Mouse (Mus musculus) testis, adult 2 months (tissue): ENCODE data around the gene Bloc1s6. TPM values are rescaled to one million over a fixed set of nuclear protein-coding genes. Genes with fewer than 3 reads are reported as not detected.

Experiments used
- H3K27ac ChIP-seq: fragments of 200-500 bp; 2 replicates; pipeline ENCODE4 v1.5.1; 2012; ENCODE audit warnings: low read depth, low read length; ENCODE audit not compliant: control insufficient read depth, insufficient read depth
- H3K27me3 ChIP-seq: fragments of 200-500 bp; 2 replicates; pipeline ENCODE4 v1.6.1; 2012; ENCODE audit warnings: mild to moderate bottlenecking, low read length, moderate library complexity; ENCODE audit not compliant: control insufficient read depth, insufficient read depth
- H3K36me3 ChIP-seq: fragments of 200-500 bp; 2 replicates; pipeline ENCODE4 v1.6.1; 2012; ENCODE audit warnings: mild to moderate bottlenecking, low read length; ENCODE audit not compliant: control insufficient read depth, insufficient read depth
- H3K4me1 ChIP-seq: fragments of 200-500 bp; 2 replicates; pipeline ENCODE4 v1.6.1; 2012; ENCODE audit warnings: low read length; ENCODE audit not compliant: control insufficient read depth, insufficient read depth
- H3K4me3 ChIP-seq: fragments of 200-500 bp; 2 replicates; pipeline ENCODE4 v1.5.1; 2012; ENCODE audit warnings: low read depth, mild to moderate bottlenecking, low read length, moderate library complexity, mixed read lengths; ENCODE audit not compliant: control insufficient read depth
- CTCF ChIP-seq: fragments of 200-500 bp; IDR thresholded peaks from 2 replicates; pipeline ENCODE4 v1.5.1; 2012; ENCODE audit warnings: low read depth, mild to moderate bottlenecking, inconsistent platforms, low read length, moderate library complexity; ENCODE audit not compliant: control insufficient read depth, insufficient read depth, insufficient replicate concordance
- POLR2A ChIP-seq: fragments of 200-500 bp; IDR thresholded peaks from 2 replicates; pipeline ENCODE4 v1.6.1; 2012; ENCODE audit warnings: low read depth, mild to moderate bottlenecking, inconsistent platforms, low read length, moderate library complexity; ENCODE audit not compliant: control insufficient read depth
- polyA plus RNA-seq: library from polyadenylated mRNA; depleted of rRNA; stranded (reverse); fragments of >200 nt; gene quantifications from 2 replicates; pipeline ENCODE4 v1.2.3, GENCODE M21; 2012

Gene Bloc1s6
- polyA plus RNA-seq, 1 experiment = 21.8 TPM

- TF ChIP-seq CTCF (no peak), POLR2A (no peak)
- H3K27ac ChIP-seq = no peak overlapping the region
Observed at GRCm38 (mm10) chr2:122709156-122709555, 29.1 kb upstream of the Bloc1s6 start.

GRCm38 (mm10) chr2:122711911-122712310 lies 26.4 kb upstream of the Bloc1s6 start:
- TF ChIP-seq POLR2A (no peak), CTCF (no peak)
- no peak overlapping the region for H3K4me3 ChIP-seq
- no peaks in the 10 kb centered on the region for H3K27me3 ChIP-seq

More at GRCm38 (mm10) chr2:122709156-122709555, 29.1 kb upstream of the Bloc1s6 start:
- no peaks in the 10 kb centered on the region for H3K36me3 ChIP-seq
- H3K27me3 ChIP-seq = no peaks in the 10 kb centered on the region
- H3K4me1 ChIP-seq = no peaks in the 10 kb centered on the region
- H3K4me3 ChIP-seq = no peak overlapping the region

GRCm38 (mm10) chr2:122712848-122713247 lies 25.5 kb upstream of the Bloc1s6 start:
- Histone ChIP-seq H3K27ac (no peak overlapping the region), H3K27me3 (no peaks in the 10 kb centered on the region), H3K4me1 (no peaks in the 10 kb centered on the region), H3K4me3 (no peak overlapping the region), H3K36me3 (no peaks in the 10 kb centered on the region)
- TF ChIP-seq POLR2A = no peak
- TF ChIP-seq CTCF = no peak

More at GRCm38 (mm10) chr2:122711911-122712310, 26.4 kb upstream of the Bloc1s6 start:
- no peaks in the 10 kb centered on the region for H3K4me1 ChIP-seq
- H3K36me3 ChIP-seq = no peaks in the 10 kb centered on the region
- no peak overlapping the region for H3K27ac ChIP-seq

GRCm38 (mm10) chr2:122715148-122715692 lies 23.1 kb upstream of the Bloc1s6 start:
- H3K36me3 ChIP-seq = no peaks in the 10 kb centered on the region
- no peak overlapping the region for H3K27ac ChIP-seq
- no peaks in the 10 kb centered on the region for H3K4me1 ChIP-seq
- no peak for TF ChIP-seq CTCF
- TF ChIP-seq POLR2A = no peak
- H3K27me3 ChIP-seq = no peaks in the 10 kb centered on the region
- H3K4me3 ChIP-seq = no peak overlapping the region

GRCm38 (mm10) chr2:122716301-122716842 lies 21.9 kb upstream of the Bloc1s6 start:
- H3K4me1 ChIP-seq = no peaks in the 10 kb centered on the region
- no peaks in the 10 kb centered on the region for H3K36me3 ChIP-seq
- no peaks in the 10 kb centered on the region for H3K27me3 ChIP-seq
- no peak for TF ChIP-seq CTCF
- TF ChIP-seq POLR2A = no peak
- H3K27ac ChIP-seq = no peak overlapping the region
- no peak overlapping the region for H3K4me3 ChIP-seq

- no peak overlapping the region for H3K27ac ChIP-seq
- TF ChIP-seq POLR2A (no peak), CTCF (no peak)
- H3K27me3 ChIP-seq = no peaks in the 10 kb centered on the region
- H3K4me1 ChIP-seq = no peaks in the 10 kb centered on the region
- no peaks in the 10 kb centered on the region for H3K36me3 ChIP-seq
- no peak overlapping the region for H3K4me3 ChIP-seq
Observed at GRCm38 (mm10) chr2:122719232-122719631, 19.1 kb upstream of the Bloc1s6 start.

GRCm38 (mm10) chr2:122720564-122720963 lies 17.7 kb upstream of the Bloc1s6 start:
- no peaks in the 10 kb centered on the region for H3K4me1 ChIP-seq
- no peaks in the 10 kb centered on the region for H3K36me3 ChIP-seq
- H3K27ac ChIP-seq = no peak overlapping the region
- no peaks in the 10 kb centered on the region for H3K27me3 ChIP-seq
- no peak for TF ChIP-seq CTCF
- H3K4me3 ChIP-seq = no peak overlapping the region
